Mouse (Mus musculus): ENCODE results near the gene Themis2.
"Not testable (repeated sequence)": the region's sequence is repeated elsewhere in the genome, so short reads cannot be mapped to it uniquely, and the experiment has no call there.

DNA sequence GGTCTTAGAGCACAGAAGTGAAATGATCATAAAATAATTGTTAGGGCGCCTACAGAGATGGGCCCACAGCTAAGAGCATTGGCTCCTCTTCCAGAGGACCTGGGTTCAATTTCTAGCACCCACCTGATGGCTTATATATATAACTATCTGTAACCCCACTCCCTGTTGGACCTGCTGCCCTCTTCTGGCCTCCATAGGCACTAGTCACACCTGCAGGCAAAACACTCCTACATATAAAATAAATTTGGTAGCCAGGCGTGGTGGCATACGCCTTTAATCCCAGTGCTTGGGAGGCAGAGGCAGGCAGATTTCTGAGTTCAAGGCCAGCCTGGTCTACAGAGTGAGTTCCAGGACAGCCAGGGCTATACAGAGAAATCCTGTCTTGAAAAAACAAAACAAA, 33.1 kb downstream of the Themis2 start:
- TF ChIP-seq POLR2A (IDR thresholded peaks at IDR 0.05; ENCODE audit: low read depth, low read length); CTCF (conservative IDR thresholded peaks at IDR 0.05; ENCODE audit: insufficient read depth, insufficient read length, low read depth, low read length): not testable (repeated sequence)

Measured in kidney, adult 2 months (tissue).